Mouse (Mus musculus) kidney, postnatal 10 days (tissue): ENCODE measurements around the gene Eid3.

ENCODE experiments used
- DNase-seq: peaks from one replicate; pipeline ENCODE4 v3.0.0; 2021; ENCODE audit warnings: mixed read lengths

The Eid3 gene

GRCm38 (mm10) chr10:82913772-82914171, 47.3 kb downstream of the Eid3 start:
- no peak for DNase-seq
